Mouse (Mus musculus) liver, embryonic 14.5 days (tissue): Measurements from ENCODE around the gene Col23a1. TPM values are rescaled to one million over a fixed set of nuclear protein-coding genes. Genes with fewer than 3 reads are reported as not detected.

Experiments used
- ATAC-seq: fragments of 200-750 bp; cut with Nextera tagmentation; 2 replicates; pipeline ENCODE4 v1.8.0; 2017; ENCODE audit warnings: moderate number of reproducible peaks, mild to moderate bottlenecking, moderate library complexity; ENCODE audit not compliant: insufficient read depth
- DNase-seq, 3 experiments: peaks; one replicate each; pipeline ENCODE4 v3.0.0-alpha.2; 2012 to 2013; ENCODE audit warnings: low read depth in 3 of 3, low spot score in 3 of 3
- H3K27ac ChIP-seq: fragments of 300-500 bp; sonication (generic); 2 replicates; pipeline ENCODE4 v1.5.1; 2014; ENCODE audit warnings: moderate library complexity, mild to moderate bottlenecking, control low read depth, inconsistent platforms
- H3K27me3 ChIP-seq: fragments of 300-500 bp; sonication (generic); 2 replicates; pipeline ENCODE4 v1.6.1; 2014; ENCODE audit warnings: mild to moderate bottlenecking, low read length, moderate library complexity; ENCODE audit not compliant: control insufficient read depth, insufficient read depth
- H3K36me3 ChIP-seq: fragments of 300-500 bp; sonication (generic); replicated peaks from 2 replicates; pipeline ENCODE4 v1.6.1; 2014; ENCODE audit warnings: low read depth; ENCODE audit not compliant: control insufficient read depth, insufficient read depth
- H3K4me1 ChIP-seq, 2 experiments: fragments of 200-500 bp in 1 of 2; fragments of 300-500 bp in 1 of 2; sonication (generic) in 1 of 2; replicated peaks; 2 replicates each; pipeline ENCODE4 v1.6.1; 2012 to 2014; ENCODE audit warnings: antibody characterized with exemption in 1 of 2, inconsistent platforms in 1 of 2, low read length in 1 of 2; ENCODE audit not compliant: control insufficient read depth in 2 of 2, insufficient read depth in 2 of 2
- H3K4me2 ChIP-seq: fragments of 300-500 bp; sonication (generic); 2 replicates; pipeline ENCODE4 v1.6.1; 2014; ENCODE audit warnings: low read depth, mild to moderate bottlenecking, control low read depth, moderate library complexity
- H3K4me3 ChIP-seq, 2 experiments: fragments of 200-500 bp in 1 of 2; fragments of 300-500 bp in 1 of 2; sonication (generic) in 1 of 2; 2 replicates each; pipeline ENCODE4 v1.5.1; 2012 to 2014; ENCODE audit warnings: low read depth in 2 of 2, low read length in 2 of 2, mild to moderate bottlenecking in 2 of 2, control low read depth in 1 of 2, inconsistent platforms in 1 of 2, moderate library complexity in 1 of 2; ENCODE audit not compliant: insufficient read depth in 1 of 2
- H3K9ac ChIP-seq: fragments of 300-500 bp; sonication (generic); replicated peaks from 2 replicates; pipeline ENCODE4 v1.6.1; 2014; ENCODE audit warnings: mild to moderate bottlenecking, control low read depth, moderate library complexity
- H3K9me3 ChIP-seq: fragments of 300-500 bp; sonication (generic); 2 replicates; pipeline ENCODE4 v1.6.1; 2016; ENCODE audit warnings: low read length, mixed read lengths; ENCODE audit not compliant: control insufficient read depth
- CTCF ChIP-seq: IDR thresholded peaks from 2 replicates; pipeline ENCODE4 v1.5.1; 2016; ENCODE audit warnings: antibody characterized with exemption, low read depth, control low read depth
- EP300 ChIP-seq: IDR thresholded peaks from 2 replicates; pipeline ENCODE4 v1.6.1; 2016; ENCODE audit warnings: antibody characterized with exemption, low read depth
- WGBS: fragments of 180-500 bp; shearing (Covaris S2); extraction: QIAGEN DNeasy Blood & Tissue Kit; methylation state at CpG from one replicate; pipeline ENCODE4 v1.1.7; 2014; ENCODE audit not compliant: insufficient replicate concordance; 5-methylcytosine and 5-hydroxymethylcytosine counted together
- polyA plus RNA-seq, 2 experiments: library from polyadenylated mRNA; depleted of rRNA in 1 of 2; stranded (reverse) in 1 of 2; unstranded in 1 of 2; fragments of >200 nt; fragmentation: Nextera tagmentation in 1 of 2; extraction: Ambion mirVana in 1 of 2; gene quantifications; 2 replicates each; pipeline versions ENCODE4 v1.2.1 to v1.2.3; 2012 to 2014

Gene Col23a1
- polyA plus RNA-seq, 2 experiments, result 0.11 to 0.19 TPM

- H3K9ac ChIP-seq, result no peak overlapping the region
- no peaks in the 10 kb centered on the region for H3K27me3 ChIP-seq
- no peak for DNase-seq
- TF ChIP-seq EP300 (no peak), CTCF (no peak)
- no peak for ATAC-seq
- H3K4me2 ChIP-seq, result no peak overlapping the region
- 70% methylated on average over 1 of the region's 1 CpGs for WGBS
- no peaks in the 10 kb centered on the region for H3K9me3 ChIP-seq
- H3K36me3 ChIP-seq, result no peaks in the 10 kb centered on the region
- H3K4me3 ChIP-seq, result no peak overlapping the region
- no peaks in the 10 kb centered on the region; a peak in 2 of 4 replicates for H3K4me1 ChIP-seq
- no peak overlapping the region for H3K27ac ChIP-seq
Measured at GRCm38 (mm10) chr11:51371926-51372325, 82.2 kb downstream of the Col23a1 start.

GRCm38 (mm10) chr11:51377199-51377598, 87.5 kb downstream of the Col23a1 start:
- TF ChIP-seq CTCF (peak; percentile 54), EP300 (no peak)
- no peak overlapping the region for H3K9ac ChIP-seq
- DNase-seq (no peak), ATAC-seq (no peak)
- H3K27ac ChIP-seq, result no peak overlapping the region
- WGBS, result 48% methylated on average over 5 of the region's 5 CpGs
- H3K4me2 ChIP-seq, result no peak overlapping the region
- no peak overlapping the region for H3K4me3 ChIP-seq
- H3K9me3 ChIP-seq, result no peaks in the 10 kb centered on the region
- no peaks in the 10 kb centered on the region for H3K27me3 ChIP-seq
- H3K36me3 ChIP-seq, result no peaks in the 10 kb centered on the region
- no peaks in the 10 kb centered on the region for H3K4me1 ChIP-seq

DNA sequence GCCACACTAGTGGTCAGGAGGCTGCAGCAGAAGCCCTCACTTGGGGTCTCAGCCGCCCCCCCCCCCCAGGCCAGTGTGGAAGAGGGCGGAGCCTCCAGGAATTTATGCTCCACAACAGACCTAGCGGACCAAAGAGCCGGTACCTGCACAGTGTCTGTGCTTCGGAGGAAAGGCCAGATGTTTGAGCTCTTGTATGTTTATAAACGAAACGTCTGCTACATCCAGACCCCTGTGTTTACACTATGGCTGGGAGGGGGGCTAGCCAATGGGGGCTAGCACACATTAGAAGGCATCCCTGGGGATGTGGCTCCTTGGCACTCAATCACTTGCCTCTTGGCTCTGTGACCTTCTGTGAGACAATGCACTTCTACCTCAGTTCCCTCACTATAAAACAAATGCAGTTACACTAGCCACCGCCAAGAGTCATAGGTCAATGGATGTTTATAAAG, 99.2 kb downstream of the Col23a1 start:
- Histone ChIP-seq H3K4me1 (peaks cover 7 to 8% of the 10 kb centered on the region in 2 experiments; a peak in 3 of 4 replicates), H3K4me2 (no peak overlapping the region), H3K27me3 (no peaks in the 10 kb centered on the region), H3K36me3 (no peaks in the 10 kb centered on the region), H3K9me3 (no peaks in the 10 kb centered on the region), H3K4me3 (no peak overlapping the region), H3K27ac (no peak overlapping the region), H3K9ac (no peak overlapping the region)
- DNase-seq (no peak), ATAC-seq (no peak)
- 47% methylated on average over 8 of the region's 8 CpGs for WGBS
- TF ChIP-seq CTCF (no peak), EP300 (no peak)

DNA sequence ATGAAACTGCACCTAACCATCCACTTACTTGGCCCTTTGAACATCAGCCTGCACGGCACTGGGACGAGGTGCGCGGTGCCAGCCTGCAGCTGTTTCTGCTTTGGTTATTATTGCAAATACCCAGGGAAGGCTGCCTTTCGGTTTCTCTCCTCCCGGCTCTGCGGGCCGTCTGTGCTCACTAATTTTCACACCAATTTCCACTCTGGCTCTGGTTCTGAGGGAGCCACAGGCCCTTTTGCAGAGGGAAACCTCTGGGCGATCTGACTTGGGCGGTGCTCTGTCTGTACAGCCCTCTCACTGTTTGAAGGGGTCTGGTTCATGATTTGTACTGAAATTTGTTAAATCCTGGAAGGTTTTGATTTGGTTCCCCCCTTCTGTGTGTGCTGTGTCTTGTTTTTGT, 100.0 kb downstream of the Col23a1 start:
- DNase-seq (no peak), ATAC-seq (no peak)
- Histone ChIP-seq H3K27me3 (no peaks in the 10 kb centered on the region), H3K9me3 (no peaks in the 10 kb centered on the region), H3K4me1 (no peaks in the 10 kb centered on the region), H3K4me2 (no peak overlapping the region), H3K36me3 (no peaks in the 10 kb centered on the region), H3K27ac (no peak overlapping the region), H3K4me3 (no peak overlapping the region), H3K9ac (no peak overlapping the region)
- TF ChIP-seq CTCF (no peak), EP300 (no peak)
- 84% methylated on average over 10 of the region's 10 CpGs for WGBS

- Histone ChIP-seq H3K9ac (no peak overlapping the region), H3K36me3 (no peaks in the 10 kb centered on the region), H3K9me3 (no peaks in the 10 kb centered on the region), H3K27ac (no peak overlapping the region), H3K4me1 (no peaks in the 10 kb centered on the region), H3K4me2 (no peak overlapping the region), H3K27me3 (no peaks in the 10 kb centered on the region), H3K4me3 (no peak overlapping the region)
- ATAC-seq (no peak), DNase-seq (no peak)
- no peak for TF ChIP-seq EP300
- TF ChIP-seq CTCF, result no peak
- 56% methylated on average over 3 of the region's 3 CpGs for WGBS
Measured at GRCm38 (mm10) chr11:51390521-51390920, 100.8 kb downstream of the Col23a1 start.
